Mouse (Mus musculus) gastrocnemius, postnatal 10 days (tissue): ENCODE data around the gene Abi3bp. TPM values are rescaled to one million over a fixed set of nuclear protein-coding genes. Genes with fewer than 3 reads are reported as not detected.
A peak's percentile ranks its signal among the peaks of the same experiment; 100 is the strongest.

Experiments
- DNase-seq: peaks from one replicate; pipeline ENCODE4 v3.0.0; 2021; ENCODE audit warnings: mixed read lengths
- long read RNA-seq, 2 experiments: library from polyadenylated mRNA; stranded (forward); transcript quantifications; one replicate each; pipeline ENCODE4 v2.0.0; 2021
- total RNA-seq, 2 experiments: library from RNA; stranded (reverse); gene quantifications; 2 replicates each; pipeline ENCODE4 v1.2.3; 2021

Abi3bp gene
- 10 to 100 TPM; 54.4 to 64.8 TPM for total RNA-seq
- long read RNA-seq, experiment 1, partial matches to known transcripts = 8 of 16 reads
- long read RNA-seq, experiment 1, other reads (novel, unspliced or antisense) = 7 of 16 reads
- long read RNA-seq, experiment 2, partial matches to known transcripts = 3 of 5 reads
- long read RNA-seq, experiment 2, other reads (novel, unspliced or antisense) = 1 of 5 reads

DNA sequence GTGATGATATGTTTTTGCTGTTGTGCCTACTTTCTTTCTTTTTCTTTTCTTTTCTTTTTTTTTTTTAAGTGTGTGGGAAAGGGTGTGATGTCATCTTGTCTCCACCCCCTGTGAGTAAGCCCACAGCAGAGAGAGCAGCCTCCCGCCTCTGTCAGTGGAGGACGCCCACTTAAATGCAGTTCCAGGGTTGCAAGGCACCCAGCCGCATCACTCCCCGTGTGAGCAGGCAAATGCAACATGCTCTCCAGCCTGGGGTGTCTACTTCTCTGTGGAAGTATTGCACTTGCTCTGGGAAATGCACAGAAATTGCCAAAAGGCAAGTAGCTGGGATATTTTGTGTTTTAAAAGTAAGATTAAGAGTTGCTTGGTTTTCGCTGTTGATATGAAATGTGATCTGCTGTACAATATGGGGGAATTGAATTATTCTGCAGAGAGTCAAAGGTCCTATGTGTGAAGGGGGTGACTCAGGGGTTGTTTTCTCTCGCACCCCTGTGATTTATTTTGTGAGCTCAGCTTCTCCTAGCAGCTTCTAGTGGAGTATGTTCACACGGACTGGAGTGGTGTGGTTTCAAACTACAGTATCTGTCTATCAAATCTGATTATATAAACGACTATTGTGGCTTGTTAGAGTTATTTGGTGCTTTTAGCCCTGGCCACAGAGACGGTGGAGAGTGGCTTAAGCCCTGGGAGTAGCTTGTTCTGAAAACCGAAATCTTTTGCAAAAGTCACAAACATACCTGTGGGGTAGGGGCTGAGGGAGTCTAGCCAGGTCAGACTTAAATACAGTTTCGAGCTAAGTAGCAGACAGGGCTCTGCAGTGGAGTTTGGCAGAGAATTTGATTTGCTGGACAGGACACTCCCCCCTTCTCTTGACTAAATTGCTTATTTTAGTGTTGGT is at the start of gene Abi3bp:
Abi3bp (plus strand) TSS at position 202 of the 898 bp plus-strand sequence.
- peak; percentile 54 for DNase-seq

- DNase-seq = no peak
These were observed 42.1 kb upstream of the Abi3bp start for GRCm38 (mm10) chr16:56435293-56436185.

DNA sequence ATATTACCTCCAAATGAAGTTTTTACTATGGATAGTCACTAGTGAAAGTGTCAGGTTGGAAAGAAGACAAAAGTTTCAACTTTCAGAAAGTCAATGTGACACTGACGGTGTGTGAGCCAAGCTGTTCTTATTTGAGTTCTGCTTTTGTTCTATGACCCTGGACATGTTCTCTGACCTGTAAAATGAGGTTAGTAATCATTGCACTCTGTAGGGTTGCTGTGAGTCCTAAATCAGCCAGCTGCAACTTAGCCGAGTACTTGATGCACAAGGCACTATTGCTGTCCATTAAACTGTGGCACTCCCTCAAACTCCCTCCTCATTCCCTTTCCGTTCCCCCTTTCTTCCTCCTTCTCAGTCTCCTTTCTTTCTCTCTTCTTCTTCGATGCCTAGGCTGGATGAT is 37.4 kb upstream of the Abi3bp start:
- no peak for DNase-seq

DNA sequence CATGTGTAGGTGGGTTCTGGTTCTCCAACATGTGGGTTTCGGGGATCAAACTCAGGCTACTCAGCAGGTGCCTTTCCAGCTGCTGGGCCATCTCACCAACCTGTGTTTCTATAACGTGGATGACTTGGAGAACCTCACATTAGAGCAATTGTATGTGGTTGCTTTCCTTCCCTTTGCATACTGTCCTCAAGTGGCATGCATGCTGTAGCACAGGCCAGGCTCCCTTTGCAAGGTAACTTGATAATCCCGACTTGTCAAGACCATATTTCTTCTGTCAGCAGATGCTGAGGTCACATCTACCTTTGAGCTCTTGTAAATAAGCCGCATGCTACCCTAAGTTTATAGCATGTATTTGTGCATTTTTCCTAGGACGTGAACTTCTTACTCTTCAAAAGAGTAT is 36.6 kb upstream of the Abi3bp start:
- no peak for DNase-seq

GRCm38 (mm10) chr16:56441658-56442344 is 35.9 kb upstream of the Abi3bp start:
- DNase-seq = no peak

GRCm38 (mm10) chr16:56451482-56451881 is 26.2 kb upstream of the Abi3bp start:
- no peak for DNase-seq

- no peak for DNase-seq
These were observed 25.8 kb upstream of the Abi3bp start for GRCm38 (mm10) chr16:56451923-56452322.

DNA sequence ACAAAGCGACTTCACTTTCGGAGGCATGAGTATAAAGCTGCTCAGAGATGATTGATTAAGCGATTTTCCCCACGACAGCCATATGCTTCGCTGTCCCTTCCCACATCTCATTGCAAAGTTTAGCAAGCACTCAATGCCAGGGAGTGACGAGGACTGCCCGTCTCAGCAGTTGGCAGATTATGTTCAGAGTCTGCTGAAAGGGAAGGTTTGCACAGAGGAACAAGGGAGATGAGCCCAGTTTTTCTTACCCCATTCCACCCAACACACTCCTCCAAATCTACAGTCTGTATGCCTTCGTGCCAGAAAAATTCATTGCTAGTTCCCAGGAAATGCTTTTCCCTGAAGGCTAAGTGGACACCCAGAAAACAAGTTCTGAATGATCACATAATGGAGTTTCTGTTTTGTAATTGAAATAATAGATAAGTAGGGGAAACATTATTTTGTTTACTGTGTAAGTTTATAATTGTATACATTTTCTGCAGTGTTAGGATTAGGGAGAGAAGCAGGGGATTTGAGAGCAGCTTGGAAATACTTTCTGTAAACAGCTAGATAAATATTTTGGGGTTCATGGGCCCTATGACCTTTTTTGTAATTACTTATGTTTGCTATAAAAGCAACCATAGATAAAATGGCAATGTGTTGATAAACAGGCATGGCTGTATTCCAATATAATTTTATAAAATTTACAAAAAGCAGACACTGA is 19.5 kb upstream of the Abi3bp start:
- no peak for DNase-seq

GRCm38 (mm10) chr16:56473160-56473559 is 4.5 kb upstream of the Abi3bp start:
- DNase-seq = no peak

GRCm38 (mm10) chr16:56475676-56476075 is 2.0 kb upstream of the Abi3bp start:
- no peak for DNase-seq

DNA sequence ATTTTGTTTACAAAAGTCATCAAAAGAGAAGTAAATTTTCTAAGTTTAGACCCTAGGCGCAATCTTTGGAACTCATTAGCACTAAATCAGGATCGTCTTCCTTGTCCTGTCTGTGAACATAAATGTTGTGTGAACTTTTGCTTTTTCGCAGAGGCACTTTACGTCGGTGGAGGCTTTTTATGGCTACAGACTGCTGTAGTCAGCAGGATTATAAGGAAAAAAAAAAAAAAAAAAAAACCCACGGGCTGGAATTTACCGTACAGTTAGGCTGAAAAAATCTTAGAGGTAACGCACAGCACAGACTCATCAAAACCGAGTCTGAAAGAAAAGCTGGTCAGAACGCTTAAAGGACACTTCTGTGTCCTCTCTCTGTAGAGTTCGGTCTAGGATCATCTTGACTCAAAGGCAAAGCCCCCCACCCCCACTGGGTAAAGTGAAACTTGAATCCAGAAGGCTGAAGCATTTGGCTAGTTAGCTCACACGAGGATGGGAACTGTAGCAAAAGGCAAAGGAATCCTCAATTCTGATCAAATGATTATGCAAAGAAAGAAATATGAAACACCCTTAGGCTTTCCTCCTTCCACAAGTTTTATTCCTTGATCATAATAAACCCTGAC is 1.0 kb downstream of the Abi3bp start:
- peak; percentile 45 for DNase-seq

DNA sequence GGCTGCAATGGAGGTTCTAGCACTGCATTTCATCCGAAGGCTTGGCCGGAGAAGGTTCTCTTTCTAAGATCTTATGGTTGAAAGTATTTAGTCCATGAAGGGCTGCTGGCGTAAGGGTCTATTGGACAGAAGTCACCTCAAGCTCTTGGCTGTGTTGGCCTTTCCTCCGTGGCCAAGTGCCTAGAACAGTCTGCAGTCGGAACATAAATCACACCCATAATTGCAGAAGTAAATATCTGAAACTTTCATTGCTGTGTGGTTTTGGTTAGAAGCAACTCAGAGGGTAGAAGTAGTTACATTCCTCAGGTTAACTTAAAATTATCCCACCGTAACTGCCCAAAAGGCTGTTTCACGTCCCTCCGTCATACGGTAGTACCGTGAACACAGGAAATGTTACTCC is 5.8 kb downstream of the Abi3bp start:
- DNase-seq = no peak

DNA sequence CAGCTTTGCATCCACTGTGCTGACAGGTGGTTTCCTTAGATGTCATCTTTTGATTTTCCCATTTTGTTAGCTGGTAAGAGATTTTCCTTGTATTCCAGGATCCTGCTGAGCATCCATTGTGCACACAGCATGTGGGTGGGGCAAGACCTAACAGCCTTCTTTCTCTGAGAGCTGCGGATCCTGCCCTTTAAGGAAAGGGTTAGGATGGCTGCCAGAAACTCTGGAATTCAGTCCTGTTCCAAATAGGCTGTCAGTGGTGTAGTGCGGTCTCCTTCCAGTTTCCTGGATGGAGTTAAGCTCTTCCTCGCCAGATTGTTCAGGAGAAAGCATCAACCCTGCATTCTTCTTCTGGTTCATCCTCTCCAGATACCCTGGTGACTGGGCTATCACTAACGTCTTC is 8.8 kb downstream of the Abi3bp start:
- peak; percentile 39 for DNase-seq

DNA sequence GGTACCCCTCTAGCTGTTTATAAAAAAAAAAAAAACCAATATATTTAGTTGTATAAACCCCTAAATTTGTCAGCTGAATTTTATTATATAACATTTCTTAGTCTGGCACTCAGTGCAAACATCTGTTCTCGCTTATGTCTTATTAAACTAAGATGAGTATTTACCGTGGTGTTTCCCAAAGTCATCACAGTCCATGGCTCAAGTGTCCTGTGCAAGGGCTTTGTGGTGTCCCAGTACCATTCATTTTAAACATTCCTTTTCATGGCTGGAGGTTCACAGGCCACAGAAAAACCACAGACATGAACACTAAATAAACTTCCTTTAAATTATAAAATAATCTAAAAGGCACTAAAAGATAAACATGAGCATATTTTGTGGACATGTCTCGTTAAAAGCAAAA is 13.2 kb downstream of the Abi3bp start:
- no peak for DNase-seq

- DNase-seq = no peak
These were observed 17.6 kb downstream of the Abi3bp start for GRCm38 (mm10) chr16:56495266-56495665.

DNA sequence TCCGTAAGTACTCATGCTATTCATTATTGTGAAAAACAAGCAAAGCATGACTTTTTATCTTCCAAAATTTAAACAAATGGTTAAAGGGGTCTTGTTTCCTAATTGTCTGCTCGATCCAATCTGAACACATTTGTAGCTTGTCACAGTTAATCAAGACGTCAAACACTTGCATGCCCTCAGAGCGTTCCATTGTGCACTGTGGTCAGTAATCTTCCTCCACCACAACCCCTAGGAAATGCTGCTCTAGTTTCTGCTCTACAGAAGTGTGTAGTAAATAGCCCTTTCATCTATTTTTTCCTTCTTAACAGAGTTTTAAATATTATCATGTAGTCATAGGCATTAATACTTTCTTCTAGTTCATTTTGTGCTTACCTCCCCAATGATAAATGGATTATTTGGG is 19.1 kb downstream of the Abi3bp start:
- DNase-seq = no peak

GRCm38 (mm10) chr16:56498680-56499079 is 21.0 kb downstream of the Abi3bp start:
- DNase-seq = no peak

- no peak for DNase-seq
These were observed 22.8 kb downstream of the Abi3bp start for GRCm38 (mm10) chr16:56500441-56500840.

- DNase-seq = no peak
These were observed 23.4 kb downstream of the Abi3bp start for GRCm38 (mm10) chr16:56501101-56501500.

GRCm38 (mm10) chr16:56501513-56501912 is 23.8 kb downstream of the Abi3bp start:
- peak; percentile 25 for DNase-seq

- DNase-seq = no peak
These were observed 24.5 kb downstream of the Abi3bp start for GRCm38 (mm10) chr16:56502134-56502533.
